Mouse (Mus musculus) thymus, adult 2 months (tissue): ENCODE measurements around the gene Gm17542. TPM values are rescaled to one million over a fixed set of nuclear protein-coding genes. Genes with fewer than 3 reads are reported as not detected.

ENCODE experiments used
- DNase-seq: peaks from one replicate; pipeline ENCODE4 v3.0.0; 2021
- H3K27ac ChIP-seq: fragments of 200-500 bp; 2 replicates; pipeline ENCODE4 v1.5.1; 2012; ENCODE audit warnings: low read length, control low read depth; ENCODE audit not compliant: control insufficient read depth, insufficient read depth
- H3K27me3 ChIP-seq: fragments of 200-500 bp; 2 replicates; pipeline ENCODE4 v1.6.1; 2012; ENCODE audit warnings: mild to moderate bottlenecking, low read length, moderate library complexity, mixed read lengths; ENCODE audit not compliant: control insufficient read depth, insufficient read depth
- H3K36me3 ChIP-seq: fragments of 200-500 bp; 2 replicates; pipeline ENCODE4 v1.6.1; 2012; ENCODE audit warnings: mild to moderate bottlenecking, low read length, moderate library complexity; ENCODE audit not compliant: control insufficient read depth, insufficient read depth
- H3K4me1 ChIP-seq: fragments of 200-500 bp; replicated peaks from 2 replicates; pipeline ENCODE4 v1.6.1; 2012; ENCODE audit warnings: low read length; ENCODE audit not compliant: control insufficient read depth, insufficient read depth
- H3K4me3 ChIP-seq: fragments of 200-500 bp; 2 replicates; pipeline ENCODE4 v1.5.1; 2012; ENCODE audit warnings: mild to moderate bottlenecking, low read length, control low read depth, moderate library complexity; ENCODE audit not compliant: control insufficient read depth, insufficient read depth
- CTCF ChIP-seq: fragments of 200-500 bp; IDR thresholded peaks from 2 replicates; pipeline ENCODE4 v1.5.1; 2012; ENCODE audit warnings: mild to moderate bottlenecking, control low read depth, low read length, moderate library complexity, borderline replicate concordance; ENCODE audit not compliant: control insufficient read depth, poor library complexity, insufficient read depth; ENCODE audit errors: extremely low read depth
- POLR2A ChIP-seq: fragments of 200-500 bp; IDR thresholded peaks from 2 replicates; pipeline ENCODE4 v1.6.1; 2012; ENCODE audit warnings: mild to moderate bottlenecking, low read length, control low read depth, moderate library complexity; ENCODE audit not compliant: control insufficient read depth, poor library complexity, insufficient read depth; ENCODE audit errors: extremely low read depth
- WGBS: fragments of 180-500 bp; shearing (Covaris S2); methylation state at CpG from one replicate; pipeline ENCODE4 v1.1.7; 2018; 5-methylcytosine and 5-hydroxymethylcytosine counted together
- polyA plus RNA-seq: library from polyadenylated mRNA; depleted of rRNA; stranded (reverse); fragments of >200 nt; gene quantifications from 2 replicates; pipeline ENCODE4 v1.2.3, GENCODE M21; 2012; rRNA removed

The Gm17542 gene
- polyA plus RNA-seq, 1 experiment, result not detected

DNA sequence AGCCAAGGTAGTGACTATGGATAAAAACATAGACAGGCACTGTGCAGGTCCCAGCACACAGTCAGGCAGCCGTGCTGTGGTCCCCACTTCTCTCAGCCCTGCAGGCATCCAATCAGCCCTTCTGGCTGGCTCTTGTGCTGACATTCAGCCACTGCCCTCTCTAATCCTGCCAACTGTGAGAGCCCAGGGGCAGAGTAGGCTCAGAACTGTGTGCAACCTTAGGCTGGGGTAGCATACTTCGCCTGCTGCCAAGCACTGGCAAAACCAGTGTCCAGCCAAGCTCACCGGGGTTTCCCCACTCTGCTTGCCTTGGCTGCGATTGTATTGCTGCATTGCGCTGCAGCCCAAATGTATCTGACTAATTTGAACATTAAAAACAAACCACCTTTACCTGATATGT lies 54.1 kb downstream of the Gm17542 start:
- no peak for DNase-seq
- WGBS, result 86% methylated on average over 5 of the region's 5 CpGs

More for the DNA sequence above, 54.1 kb downstream of the Gm17542 start:
- Histone ChIP-seq H3K4me1 (0 out of 2 replicates have a peak, but pooled peaks cover 1% of the 10 kb centered on the region), H3K4me3 (no peak overlapping the region), H3K36me3 (no peaks in the 10 kb centered on the region), H3K27ac (no peak overlapping the region), H3K27me3 (no peaks in the 10 kb centered on the region)
- TF ChIP-seq CTCF, result no peak
- TF ChIP-seq POLR2A, result no peak

Other genes with a start within 250 kb of the Gm17542 start
- 1.1 and 1.2 TPM in 2 replicates for gene Ccdc138, start 220.3 kb downstream of the Gm17542 start, polyA plus RNA-seq
- gene Edar, start 42.6 kb downstream of the Gm17542 start, polyA plus RNA-seq, result 1.2 and 2.2 TPM in 2 replicates
- 6.0 and 7.3 TPM in 2 replicates for gene Sh3rf3, start 95.1 kb upstream of the Gm17542 start, polyA plus RNA-seq